Mouse (Mus musculus): ENCODE results near the gene Pf4.
"Not testable (repeated sequence)": the region's sequence is repeated elsewhere in the genome, so short reads cannot be mapped to it uniquely, and the experiment has no call there.

Pf4 gene

GRCm38 (mm10) chr5:90789306-90790073 lies 17.3 kb downstream of the Pf4 start:
- no peak for DNase-seq

- DNase-seq = no peak
These were observed 17.9 kb downstream of the Pf4 start for GRCm38 (mm10) chr5:90790074-90790502.

GRCm38 (mm10) chr5:90794195-90794625 lies 22.0 kb downstream of the Pf4 start, which contains the start of gene Cxcl15:
Gene Cxcl15 (plus strand): TSS chr5:90794534.
- DNase-seq = no peak

GRCm38 (mm10) chr5:90795392-90795791 lies 23.2 kb downstream of the Pf4 start:
- not testable (repeated sequence) for DNase-seq

- no peak for DNase-seq
These were observed 32.3 kb downstream of the Pf4 start for GRCm38 (mm10) chr5:90804574-90804973.

- no peak for DNase-seq
These were observed 33.8 kb downstream of the Pf4 start for GRCm38 (mm10) chr5:90806050-90806449.

- DNase-seq = no peak
These were observed 35.1 kb downstream of the Pf4 start for GRCm38 (mm10) chr5:90807176-90807950.

- no peak for DNase-seq
These were observed 47.5 kb downstream of the Pf4 start for GRCm38 (mm10) chr5:90819756-90820155.
